Mouse (Mus musculus): ENCODE data around the gene Cela1.

The Cela1 gene

DNA sequence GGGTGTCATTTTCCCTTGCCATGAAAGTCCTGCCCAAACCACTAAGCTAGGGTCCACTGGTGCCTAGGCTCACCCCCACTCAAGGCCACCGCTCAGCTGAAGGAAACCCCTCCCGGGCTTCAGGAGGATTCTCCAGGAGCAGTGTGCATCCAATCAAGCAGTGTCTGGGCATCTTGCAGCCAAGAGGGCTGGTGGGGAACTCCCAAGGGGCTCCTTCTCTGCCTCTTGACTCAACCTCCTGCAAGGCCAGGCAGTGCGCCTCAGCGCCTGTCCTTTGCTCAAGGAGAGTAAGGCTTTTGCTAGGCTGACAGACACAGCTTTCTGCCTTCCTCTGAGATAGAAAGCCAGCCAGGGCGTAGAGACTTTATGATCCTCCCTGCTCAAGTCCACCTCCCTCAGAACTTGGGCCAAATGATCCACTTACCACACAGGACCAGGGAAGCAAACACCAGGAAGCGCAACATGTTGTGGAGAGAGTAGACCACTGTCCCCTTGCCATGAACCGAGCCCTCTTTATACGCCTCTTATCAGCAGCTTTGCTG lies at the start of gene Cela1:
TSS of gene Cela1 (minus strand) at position 492 of the 542 bp plus-strand sequence.
- DNase-seq (ENCODE audit: low read depth, low spot score): no peak

DNA sequence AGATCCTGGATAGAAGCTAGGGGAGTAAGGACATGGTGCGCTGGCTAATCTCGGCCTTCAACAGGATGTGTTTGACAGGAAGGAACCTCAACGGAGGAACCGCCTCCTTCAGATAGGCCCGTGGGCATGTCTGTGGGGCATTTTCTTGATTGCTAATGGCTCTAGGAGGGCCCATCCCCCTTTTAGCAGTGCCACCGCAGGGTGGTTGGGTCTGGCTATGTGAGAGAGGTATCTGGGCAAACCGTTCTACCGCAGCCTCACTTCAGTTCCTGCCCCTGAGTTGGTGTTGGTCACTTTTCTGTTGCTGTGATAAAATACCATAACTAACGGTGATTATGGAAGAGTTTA lies 48.2 kb upstream of the Cela1 start:
- DNase-seq (ENCODE audit: low read depth, low spot score): no peak

DNA sequence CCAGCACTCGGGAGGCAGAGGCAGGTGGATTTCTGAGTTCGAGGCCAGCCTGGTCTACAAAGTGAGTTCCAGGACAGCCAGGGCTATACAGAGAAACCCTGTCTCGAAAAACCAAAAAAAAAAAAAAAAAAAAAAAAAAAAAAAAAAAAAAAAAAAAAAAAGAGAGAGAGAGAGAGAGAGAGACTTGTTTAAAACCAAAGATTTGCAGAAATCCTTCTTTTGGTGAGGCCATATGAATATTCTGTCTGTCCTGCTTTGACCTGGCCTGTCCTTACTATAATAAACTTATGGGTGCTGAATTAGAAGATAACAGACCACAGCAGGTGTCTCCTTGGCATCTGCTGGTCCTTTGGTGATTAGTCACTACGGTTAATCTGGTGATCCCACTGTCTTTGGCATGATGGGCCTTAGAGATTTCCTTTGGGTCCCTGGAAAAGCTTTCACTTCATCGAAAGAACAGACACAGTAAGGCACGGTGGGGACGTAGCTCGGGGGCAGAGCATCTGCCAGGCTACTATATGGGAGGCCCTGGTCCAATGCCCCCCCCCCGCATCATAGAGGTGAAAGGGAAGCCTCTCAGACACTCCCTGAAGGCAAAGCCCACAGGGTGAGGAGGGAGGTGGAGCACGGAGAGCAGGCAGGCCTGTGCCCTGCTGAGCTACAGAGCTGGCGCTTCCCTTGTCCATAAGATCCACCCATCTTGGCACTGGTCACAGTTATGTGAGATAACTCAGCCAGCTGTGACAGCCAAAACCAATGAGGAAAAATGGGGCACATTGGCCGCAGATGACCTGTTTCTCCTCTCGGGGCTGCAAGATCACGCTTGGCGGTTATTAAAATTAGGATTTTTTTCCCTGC lies 47.6 kb upstream of the Cela1 start:
- no peak for DNase-seq (ENCODE audit: low read depth, low spot score)

DNA sequence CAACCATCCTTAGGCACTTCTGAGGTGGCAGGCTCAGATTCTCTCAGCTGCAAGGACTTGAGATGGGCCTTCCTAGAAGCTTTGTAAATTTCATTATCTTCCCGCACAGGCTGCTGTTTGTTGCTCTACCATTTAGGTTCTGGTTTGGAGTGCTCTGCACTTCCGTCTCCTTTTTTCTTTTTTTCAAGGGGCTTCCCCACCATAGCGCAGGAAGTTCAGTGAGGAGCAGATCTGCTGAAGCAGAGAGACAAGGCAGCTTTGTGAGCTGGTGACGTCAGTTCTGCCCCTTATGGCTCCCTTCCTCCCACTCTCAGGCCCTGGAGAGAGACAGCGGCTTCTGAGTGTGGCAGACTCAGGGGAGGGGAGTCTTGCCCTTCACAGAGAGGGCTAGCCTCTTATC lies 44.9 kb upstream of the Cela1 start:
- DNase-seq (ENCODE audit: low read depth, low spot score): no peak

DNA sequence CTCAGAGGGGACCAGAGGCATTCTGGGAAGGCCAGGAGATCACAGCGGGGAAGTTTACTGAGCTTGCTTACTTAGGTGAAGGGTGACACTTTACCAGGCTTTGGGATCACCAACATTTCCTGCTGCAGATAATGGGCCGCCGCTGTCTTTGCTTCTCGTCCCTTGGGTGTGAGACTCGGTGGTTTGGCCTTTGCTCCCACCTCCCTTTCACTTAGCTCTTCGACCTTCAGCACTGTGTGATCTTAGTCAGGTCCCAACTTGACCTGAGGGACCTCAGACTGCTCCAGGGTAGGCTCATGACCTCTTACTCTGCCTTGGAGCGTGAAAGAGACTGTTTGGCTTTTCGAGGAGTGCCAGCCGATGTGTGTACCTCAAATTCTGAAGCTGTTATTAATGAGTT lies 43.4 kb upstream of the Cela1 start:
- DNase-seq (ENCODE audit: low read depth, low spot score): no peak

DNA sequence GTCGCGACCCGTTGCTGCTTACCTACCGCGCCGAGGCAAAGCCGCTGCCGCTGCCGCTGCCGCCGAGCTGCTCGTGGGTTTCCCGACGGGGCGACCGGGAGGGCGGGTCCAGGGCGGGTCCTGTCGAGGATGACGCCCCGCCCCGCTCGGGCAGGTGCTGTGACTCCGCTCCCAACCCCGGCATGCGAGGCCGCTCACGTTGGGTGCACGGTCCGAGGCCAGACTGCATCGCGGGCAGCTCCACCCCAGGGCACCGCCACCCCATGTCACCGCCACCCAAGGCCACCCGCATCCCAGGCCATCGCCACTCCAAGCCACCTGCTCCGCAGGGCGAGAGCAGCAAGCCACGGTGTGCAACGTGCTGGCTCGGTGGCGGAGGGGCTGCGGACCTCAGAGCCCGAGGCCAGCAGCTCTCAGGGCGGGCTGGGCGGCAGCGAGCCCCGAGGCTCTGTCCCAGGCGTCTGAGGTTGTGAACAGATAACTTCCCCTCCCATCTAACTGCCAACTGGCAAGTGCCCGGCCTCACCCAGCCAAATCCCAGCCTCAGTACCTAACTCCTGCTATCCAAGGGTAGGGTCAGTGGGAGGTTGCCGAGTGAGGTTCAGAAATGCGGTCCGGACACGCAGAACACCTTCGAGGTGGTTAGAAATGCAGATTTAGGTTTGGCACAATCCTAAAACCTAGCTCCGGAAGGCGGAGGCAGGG lies 41.7 kb upstream of the Cela1 start, which contains the start of gene Galnt6:
TSS of gene Galnt6 (minus strand) at position 96 of the 705 bp plus-strand sequence.
- DNase-seq (ENCODE audit: low read depth, low spot score): no peak

DNA sequence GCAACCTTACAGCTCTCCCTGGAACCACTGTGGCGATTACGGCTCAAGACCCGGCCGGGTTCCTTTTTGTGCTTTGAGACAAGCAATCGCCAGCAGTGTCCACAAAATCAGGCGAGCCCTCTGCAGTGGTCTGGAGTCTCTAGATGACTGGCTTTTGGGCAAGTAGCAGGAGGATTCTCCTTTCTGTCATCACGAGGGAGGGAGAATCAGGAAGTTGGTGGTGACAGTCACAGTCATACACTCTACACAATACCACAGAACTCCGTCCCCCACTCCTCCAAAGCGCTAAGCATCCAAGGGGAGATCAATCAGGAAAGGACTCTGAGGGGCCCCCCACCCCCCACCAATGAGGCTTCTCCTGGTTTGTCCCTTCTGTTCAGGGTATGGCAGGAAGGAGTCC lies 40.9 kb upstream of the Cela1 start:
- DNase-seq (ENCODE audit: low read depth, low spot score): no peak

DNA sequence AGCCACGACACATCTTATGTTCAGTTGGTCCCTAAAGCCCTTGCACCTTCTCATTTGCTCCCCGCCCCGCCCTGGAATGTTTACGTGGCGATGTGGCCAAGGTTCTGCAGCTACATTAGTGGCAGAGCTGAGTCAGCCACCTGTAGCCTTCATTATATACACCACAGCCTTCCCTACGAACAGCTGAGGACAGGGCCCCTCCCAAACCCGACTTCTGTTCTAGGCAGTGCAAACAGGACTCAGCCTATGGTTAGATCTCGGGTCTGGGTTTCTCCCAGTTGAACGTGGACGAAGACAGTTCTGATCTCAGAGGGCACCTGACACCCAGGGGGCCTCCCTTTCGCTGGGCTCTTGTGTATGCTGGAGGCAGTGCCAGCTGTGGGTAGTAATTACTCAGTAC lies 40.1 kb upstream of the Cela1 start:
- no peak for DNase-seq (ENCODE audit: low read depth, low spot score)

DNA sequence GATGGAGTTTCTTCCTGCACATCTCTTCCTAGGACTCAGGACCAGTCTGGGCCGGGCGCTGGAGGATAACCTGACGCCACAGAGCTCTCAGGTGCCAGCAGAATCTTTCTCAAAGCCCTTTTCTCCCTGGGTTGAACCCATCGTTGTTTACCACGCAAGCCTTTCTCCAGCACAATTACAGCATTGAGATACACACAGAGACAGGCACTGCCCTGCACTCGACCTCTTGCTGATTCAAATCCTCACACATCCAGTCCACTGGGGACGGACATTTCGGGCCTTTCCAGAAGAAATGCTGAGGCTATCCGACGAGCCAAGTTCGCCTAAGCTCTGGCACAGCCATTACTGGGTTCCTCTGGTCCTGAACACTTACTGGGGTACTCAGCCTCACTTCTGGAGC lies 39.0 kb upstream of the Cela1 start:
- no peak for DNase-seq (ENCODE audit: low read depth, low spot score)

DNA sequence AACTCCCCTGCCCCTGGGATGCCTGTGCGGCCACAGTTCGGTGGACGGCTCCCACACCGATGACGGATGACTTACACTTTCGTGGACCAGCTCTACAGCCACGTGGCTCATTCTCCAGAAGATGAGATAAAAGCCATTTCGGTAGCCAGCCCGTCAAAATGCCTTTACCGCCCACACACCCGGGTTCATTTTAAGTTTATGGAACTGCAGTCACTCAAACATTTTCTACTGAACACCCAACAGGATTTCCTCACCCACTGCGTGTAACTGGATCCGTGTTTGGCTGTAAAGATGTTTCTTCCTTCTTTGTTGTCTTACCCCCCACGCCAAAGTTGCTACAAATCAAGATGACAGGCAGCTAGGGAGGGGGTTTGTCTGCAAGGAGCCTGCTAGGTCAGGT lies 35.8 kb upstream of the Cela1 start:
- DNase-seq (ENCODE audit: low read depth, low spot score): no peak

DNA sequence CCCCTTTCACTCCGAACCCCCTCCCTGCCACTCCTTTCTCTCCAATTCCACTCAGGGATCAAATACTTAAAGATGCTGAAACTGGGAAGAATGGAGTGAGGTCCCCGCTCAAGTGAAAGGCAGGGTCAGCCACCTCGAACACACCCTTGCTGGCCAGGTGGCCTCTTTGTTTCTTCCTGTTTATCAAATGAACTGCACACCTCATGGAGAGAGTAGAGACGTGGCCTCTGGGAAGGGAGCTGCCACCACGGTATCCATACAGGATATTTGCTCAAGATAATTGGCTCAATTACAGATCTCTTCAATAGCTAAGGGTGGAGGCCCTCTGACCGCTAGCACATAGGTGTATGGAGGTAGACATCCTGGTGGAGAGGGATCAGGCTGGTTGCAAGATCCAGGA lies 34.8 kb upstream of the Cela1 start:
- no peak for DNase-seq (ENCODE audit: low read depth, low spot score)

DNA sequence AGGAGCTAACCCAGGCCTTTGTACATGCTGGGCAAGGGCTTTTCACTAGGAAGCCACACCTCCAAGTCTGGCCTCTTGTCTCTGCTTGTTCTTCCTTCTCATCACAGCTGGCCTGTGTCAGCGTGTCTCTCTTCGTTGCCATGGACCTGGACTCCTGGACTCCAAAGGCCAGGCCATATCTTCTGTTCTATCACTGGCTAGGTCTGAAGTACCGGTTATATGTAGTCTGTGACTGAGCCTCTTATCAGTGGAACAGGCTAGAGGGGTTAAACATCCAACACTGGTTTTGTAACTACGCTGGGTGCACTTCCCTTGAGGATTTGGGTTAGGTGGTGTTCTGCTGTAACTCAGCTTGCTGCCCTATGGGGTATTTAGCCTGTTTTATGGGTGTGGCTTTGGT lies 34.3 kb upstream of the Cela1 start:
- DNase-seq (ENCODE audit: low read depth, low spot score): no peak

DNA sequence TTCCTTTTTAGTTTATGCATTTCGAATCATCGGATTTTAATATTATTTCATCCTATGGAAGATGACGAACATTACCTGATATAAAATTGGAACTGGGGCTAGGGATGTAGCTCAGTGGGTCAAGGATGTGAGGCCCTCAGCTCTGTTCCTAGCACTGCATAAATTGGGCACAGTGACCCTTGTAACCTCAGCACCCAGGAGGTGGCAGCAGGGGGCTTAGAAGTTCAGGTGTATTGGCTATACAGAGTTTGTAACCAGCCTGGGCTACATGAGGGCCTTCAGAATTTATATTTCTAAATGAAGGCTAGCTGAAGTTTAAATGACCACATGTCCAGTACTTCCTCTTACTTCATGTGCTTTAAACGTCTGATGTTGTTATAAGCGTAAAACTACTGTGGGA lies 33.7 kb upstream of the Cela1 start:
- no peak for DNase-seq (ENCODE audit: low read depth, low spot score)

DNA sequence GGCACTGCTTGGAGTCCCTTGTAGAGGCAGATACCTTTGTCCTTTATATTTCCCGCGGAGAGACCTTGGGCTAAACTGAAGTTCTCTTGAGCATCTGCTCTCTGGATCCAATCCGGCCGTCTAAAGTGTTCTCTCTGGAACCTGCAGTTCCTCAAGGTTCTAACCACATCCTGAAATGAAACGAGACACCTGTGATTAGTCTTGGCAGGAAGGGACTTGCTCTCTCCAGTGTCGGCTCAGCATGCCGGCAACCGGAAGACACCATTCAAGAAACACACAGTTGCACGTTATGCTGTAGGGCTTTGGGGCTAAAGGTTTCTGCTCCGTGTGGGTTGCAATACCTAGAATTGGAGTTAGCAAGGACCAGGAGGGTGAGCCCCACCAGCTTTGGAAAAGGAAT lies 32.3 kb upstream of the Cela1 start:
- DNase-seq (ENCODE audit: low read depth, low spot score): no peak

DNA sequence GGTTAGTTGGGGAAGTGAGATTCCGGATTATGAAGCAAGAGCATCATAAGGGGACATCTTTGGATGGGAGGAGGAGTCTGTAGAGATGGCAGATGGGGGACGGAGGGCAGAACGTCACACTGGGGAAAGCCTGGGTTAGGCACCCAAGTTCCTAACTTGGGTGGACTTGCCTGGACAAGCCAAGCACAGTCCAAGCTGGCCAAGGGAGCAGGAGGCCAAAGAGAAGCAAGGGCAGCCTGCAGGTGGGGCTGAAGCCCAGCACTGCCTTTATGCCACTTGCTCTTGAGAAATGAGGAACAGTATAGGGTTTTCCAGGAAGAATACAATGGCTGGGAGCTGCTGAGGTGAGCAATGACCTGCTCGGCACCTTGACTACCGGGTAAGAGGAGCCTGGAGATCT lies 31.5 kb upstream of the Cela1 start:
- no peak for DNase-seq (ENCODE audit: low read depth, low spot score)

DNA sequence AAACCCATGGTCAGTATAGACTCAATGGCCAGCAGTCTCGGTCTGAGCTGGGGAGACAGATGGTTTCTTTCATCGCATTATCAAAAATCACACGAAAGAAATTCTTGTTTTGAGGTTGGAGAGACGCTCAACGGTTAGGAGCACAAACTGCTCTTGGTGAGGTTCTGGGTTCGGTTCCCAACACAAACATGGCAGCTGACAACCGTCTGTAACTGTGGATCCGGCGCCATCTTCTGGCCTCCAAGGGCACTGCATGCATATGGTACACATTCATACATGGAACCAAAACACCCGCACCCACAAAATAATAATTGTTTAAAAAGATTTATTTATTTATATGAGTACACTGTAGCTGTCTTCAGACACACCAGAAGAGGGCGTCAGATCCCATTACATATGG lies 30.9 kb upstream of the Cela1 start:
- no peak for DNase-seq (ENCODE audit: low read depth, low spot score)

DNA sequence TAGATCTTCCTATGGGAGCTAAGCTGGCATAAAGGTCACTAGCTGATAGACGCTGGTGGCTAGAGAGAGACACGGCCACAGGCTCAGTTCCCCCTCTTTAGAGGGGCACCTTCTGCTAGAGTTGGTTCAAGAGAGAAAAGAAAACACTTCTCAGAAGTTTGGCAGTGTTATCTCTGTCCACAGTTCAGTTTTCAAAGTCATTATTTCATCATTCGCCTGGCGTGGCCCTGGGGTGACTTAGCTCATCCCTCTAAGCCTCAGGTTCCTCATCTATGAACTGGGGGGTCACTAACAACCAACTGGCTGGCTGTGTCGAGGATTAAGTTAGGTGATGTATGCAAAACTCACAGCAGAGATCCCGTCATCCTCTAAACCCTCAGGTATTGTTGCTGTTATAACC lies 30.2 kb upstream of the Cela1 start:
- no peak for DNase-seq (ENCODE audit: low read depth, low spot score)

DNA sequence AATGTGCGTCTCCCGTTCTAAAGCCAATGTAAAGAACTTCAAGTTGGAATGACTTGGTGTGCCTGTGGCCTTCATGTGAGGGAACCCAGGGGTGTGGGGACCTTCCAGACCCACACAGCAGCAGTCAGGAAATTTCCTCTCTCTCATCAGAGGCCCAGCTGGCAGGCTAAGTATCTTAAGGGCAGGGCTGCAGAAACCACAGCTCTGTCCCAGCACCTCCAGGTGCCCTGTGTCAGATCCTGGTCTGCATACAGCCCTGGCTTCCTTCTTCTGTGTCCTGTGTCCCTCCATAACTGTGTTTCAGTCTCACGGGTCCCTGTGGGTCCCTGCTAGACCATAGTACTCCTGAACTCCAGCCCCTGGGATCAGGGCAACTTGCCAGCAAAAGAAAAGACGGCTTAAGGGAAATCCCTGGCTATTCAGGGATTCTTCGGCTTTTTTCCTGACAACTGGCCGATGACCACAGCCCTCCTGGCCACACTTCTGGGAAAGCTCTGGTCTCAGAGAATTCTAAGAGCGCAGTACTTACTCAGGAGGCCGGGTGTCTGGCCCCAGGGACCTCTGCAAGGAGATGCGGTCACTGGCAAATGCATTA lies 27.8 kb upstream of the Cela1 start:
- DNase-seq (ENCODE audit: low read depth, low spot score): no peak

DNA sequence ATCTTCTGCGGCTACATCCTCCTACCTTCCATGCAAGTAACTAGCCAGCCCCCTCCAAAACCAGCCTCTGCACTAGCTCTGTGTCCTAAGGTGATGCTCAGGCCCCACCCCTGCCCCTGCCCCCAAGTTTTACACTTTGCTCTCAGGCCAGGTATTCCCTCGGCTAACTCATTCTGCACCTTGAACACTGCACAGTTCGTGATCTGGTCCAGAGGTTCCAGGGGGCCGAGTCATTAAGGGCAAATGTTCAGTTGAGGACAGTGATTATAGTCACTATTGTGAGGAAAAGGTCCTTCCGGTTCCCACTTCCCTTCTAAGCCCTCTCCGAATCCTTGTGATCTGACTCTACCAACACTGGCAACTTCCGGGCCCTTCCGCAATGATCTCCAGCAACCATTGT lies 26.7 kb upstream of the Cela1 start:
- no peak for DNase-seq (ENCODE audit: low read depth, low spot score)

DNA sequence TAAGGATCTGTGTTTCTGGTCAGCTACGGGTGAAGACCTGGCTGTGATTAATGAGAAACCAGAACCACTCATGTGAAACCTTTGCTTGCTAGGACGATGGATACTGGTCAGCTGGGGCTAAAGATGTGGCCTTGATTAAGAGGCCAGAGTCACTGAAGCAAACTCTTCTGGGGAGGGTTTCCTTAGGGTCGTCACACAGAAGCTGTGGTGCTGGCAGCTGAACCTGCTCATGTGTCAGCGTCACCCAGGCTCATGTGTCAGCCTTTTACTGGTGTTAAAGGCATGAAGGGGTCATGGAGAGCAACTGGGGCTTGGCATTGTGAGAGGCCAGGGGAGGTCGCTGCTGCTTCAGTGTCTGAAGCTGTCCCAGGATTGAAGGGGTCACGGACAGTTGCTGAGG lies 23.1 kb upstream of the Cela1 start:
- no peak for DNase-seq (ENCODE audit: low read depth, low spot score)

DNA sequence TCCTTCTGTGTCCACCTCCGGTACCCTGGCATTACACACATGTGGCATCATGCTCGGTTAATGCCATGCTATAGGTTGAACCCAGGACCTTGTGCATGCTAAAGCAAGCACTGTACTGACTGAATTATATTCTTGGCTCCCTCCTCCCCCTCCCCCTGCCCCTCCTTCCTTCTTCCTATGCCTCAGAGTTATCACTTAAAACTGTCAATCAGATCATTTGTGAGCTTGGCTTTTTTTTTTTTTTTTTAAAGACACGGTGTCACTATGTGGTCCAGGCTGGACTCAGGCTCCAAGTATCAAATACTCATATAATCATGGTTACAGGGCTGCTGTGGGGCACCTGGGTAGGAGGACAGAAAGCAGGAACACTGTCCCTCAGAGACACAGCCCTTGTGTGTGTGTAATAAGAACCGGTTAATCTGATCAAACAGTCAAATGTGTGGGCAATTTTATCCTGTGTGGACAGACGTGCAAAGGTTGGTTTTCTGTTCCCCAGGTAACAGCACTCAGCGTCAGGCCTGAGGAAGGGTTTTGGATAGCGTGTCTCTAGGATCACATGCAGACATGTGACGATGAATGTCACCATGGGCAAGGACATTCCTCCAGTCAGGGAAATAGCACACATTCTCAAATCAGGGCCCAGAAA lies 20.8 kb upstream of the Cela1 start:
- DNase-seq (ENCODE audit: low read depth, low spot score): no peak

DNA sequence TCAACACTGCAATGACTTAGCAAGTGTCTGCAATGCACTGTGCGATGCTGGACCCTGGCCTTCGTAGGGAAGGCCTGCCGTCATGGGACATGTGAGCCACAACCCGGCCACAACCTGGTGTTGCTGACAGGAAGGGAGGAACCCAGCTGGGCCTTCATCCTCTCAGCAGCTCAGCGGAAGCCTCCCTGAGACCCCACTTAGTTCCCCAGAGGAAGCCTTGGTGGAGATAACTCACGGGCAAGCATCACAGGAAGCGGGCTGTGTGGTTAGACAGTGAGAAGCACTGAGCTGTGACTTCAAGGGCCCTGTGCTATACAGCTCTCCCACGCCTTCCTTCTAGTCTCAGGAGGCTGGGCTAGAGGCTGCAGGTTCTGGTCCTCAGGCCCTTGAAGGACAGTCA lies 18.5 kb upstream of the Cela1 start:
- peak; percentile 34 for DNase-seq (ENCODE audit: low read depth, low spot score)

All from skeletal muscle tissue, adult 2 months (tissue).